8 mouse cellular contexts compared by ENCODE assay signal in genomic region chr5:111416048-111416447, GRCm38 (mm10). TPM values are rescaled to one million over a fixed set of nuclear protein-coding genes. Genes with fewer than 3 reads are reported as not detected.
DNase-seq lines count a peak whose midpoint lies in the region; ATAC-seq lines count a peak whose summit lies in the region.

No protein-coding gene starts in this region.

- no peak overlapping the region for H3K27ac ChIP-seq in kidney, embryonic 16.5 days (ENCODE audit: low read length)
- H3K27ac ChIP-seq in embryonic facial prominence, embryonic 14.5 days (replicated peaks; ENCODE audit: low read depth, low read length), result peak overlapping the region; percentile 95
- H3K27ac ChIP-seq in limb, embryonic 10.5 days, result peak overlapping the region; percentile 97
- peak overlapping the region; percentile 90 for H3K27ac ChIP-seq in stomach, embryonic 14.5 days (ENCODE audit: low read length)

- H3K9me3 ChIP-seq in kidney, embryonic 16.5 days (ENCODE audit: low read length), result no peaks in the 10 kb centered on the region
- no peaks in the 10 kb centered on the region for H3K9me3 ChIP-seq in embryonic facial prominence, embryonic 14.5 days (ENCODE audit: control insufficient read depth, low read length)
- no peaks in the 10 kb centered on the region for H3K9me3 ChIP-seq in limb, embryonic 10.5 days (replicated peaks)
- H3K9me3 ChIP-seq in stomach, embryonic 14.5 days (ENCODE audit: control insufficient read depth, low read depth, low read length), result no peaks in the 10 kb centered on the region

- peaks cover 46% of the 10 kb centered on the region for H3K4me1 ChIP-seq in kidney, embryonic 16.5 days (ENCODE audit: insufficient read depth, low read length)
- peaks cover 17% of the 10 kb centered on the region for H3K4me1 ChIP-seq in embryonic facial prominence, embryonic 14.5 days (ENCODE audit: control insufficient read depth, insufficient read depth, low read length)
- peaks cover 68% of the 10 kb centered on the region for H3K4me1 ChIP-seq in limb, embryonic 10.5 days
- H3K4me1 ChIP-seq in stomach, embryonic 14.5 days (ENCODE audit: control insufficient read depth, insufficient read depth, low read length), result peaks cover 40% of the 10 kb centered on the region; the same call in 1 of the 2 replicates

- peaks cover 73% of the 10 kb centered on the region for H3K27me3 ChIP-seq in kidney, embryonic 16.5 days (ENCODE audit: insufficient read depth, low read length)
- no peaks in the 10 kb centered on the region for H3K27me3 ChIP-seq in embryonic facial prominence, embryonic 14.5 days (replicated peaks; ENCODE audit: control insufficient read depth, insufficient read depth, low read length)
- H3K27me3 ChIP-seq in limb, embryonic 10.5 days (ENCODE audit: low read depth, poor library complexity, severe bottlenecking), result peaks cover 82% of the 10 kb centered on the region
- H3K27me3 ChIP-seq in stomach, embryonic 14.5 days (ENCODE audit: control insufficient read depth, insufficient read depth, low read length), result no peaks in the 10 kb centered on the region

- ATAC-seq in kidney, embryonic 16.5 days (ENCODE audit: low FRiP score, low TSS enrichment), result no peak
- no peak for ATAC-seq in embryonic facial prominence, embryonic 14.5 days (ENCODE audit: low read depth)
- ATAC-seq in stomach, embryonic 14.5 days (ENCODE audit: insufficient number of reproducible peaks, insufficient read depth, low FRiP score, low read depth), result no peak

- peak overlapping the region; percentile 74 for H3K4me3 ChIP-seq in kidney, embryonic 16.5 days (ENCODE audit: low read length)
- peak overlapping the region; percentile 94 for H3K4me3 ChIP-seq in embryonic facial prominence, embryonic 14.5 days (ENCODE audit: low read depth, low read length)
- peak overlapping the region; percentile 78 for H3K4me3 ChIP-seq in limb, embryonic 10.5 days
- peak overlapping the region; percentile 92 for H3K4me3 ChIP-seq in stomach, embryonic 14.5 days (ENCODE audit: low read depth, low read length)

- peak overlapping the region; percentile 77; the same call in 1 of the 2 replicates for H3K9ac ChIP-seq in kidney, embryonic 16.5 days (replicated peaks; ENCODE audit: low read length)
- peak overlapping the region; percentile 98 for H3K9ac ChIP-seq in embryonic facial prominence, embryonic 14.5 days (ENCODE audit: low read depth, low read length)
- H3K9ac ChIP-seq in stomach, embryonic 14.5 days (replicated peaks; ENCODE audit: low read depth, low read length), result peak overlapping the region; percentile 91; the same call in 1 of the 2 replicates

- H3K36me3 ChIP-seq in kidney, embryonic 16.5 days (ENCODE audit: insufficient read depth, low read length), result no peaks in the 10 kb centered on the region
- peaks cover 28% of the 10 kb centered on the region for H3K36me3 ChIP-seq in embryonic facial prominence, embryonic 14.5 days (ENCODE audit: control insufficient read depth, insufficient read depth, low read length)
- H3K36me3 ChIP-seq in limb, embryonic 10.5 days, result peaks cover 19% of the 10 kb centered on the region
- H3K36me3 ChIP-seq in stomach, embryonic 14.5 days (ENCODE audit: control insufficient read depth, insufficient read depth, low read length), result peaks cover 11% of the 10 kb centered on the region; the same call in 1 of the 2 replicates

- 2% methylated on average over 13 of the region's 13 CpGs for WGBS in kidney, embryonic 16.5 days
- WGBS in embryonic facial prominence, embryonic 14.5 days, result under 1% methylated on average over 13 of the region's 13 CpGs
- 4% methylated on average over 13 of the region's 13 CpGs for whole genome bisulfite sequencing in limb, embryonic 10.5 days
- 2% methylated on average over 13 of the region's 13 CpGs for WGBS in stomach, embryonic 14.5 days

- DNase-seq in kidney, postnatal 10 days, result no peak
- DNase-seq in embryonic facial prominence, embryonic 14.5 days (ENCODE audit: low spot score), result no peak
- DNase-seq in limb, embryonic 10.5 days (ENCODE audit: low spot score), result no peak
- DNase-seq in adrenal gland, postnatal 4 days (ENCODE audit: low spot score in 2 of 2), result no peak
- no peak for DNase-seq in B cell, adult 2 months
- DNase-seq in left cerebral cortex, adult 8-10 months (ENCODE audit: low spot score in 2 of 2), result no peak

- H3K4me2 ChIP-seq in kidney, embryonic 16.5 days (replicated peaks; ENCODE audit: low read depth, low read length), result peak overlapping the region; percentile 99
- H3K4me2 ChIP-seq in embryonic facial prominence, embryonic 14.5 days (ENCODE audit: low read depth, low read length), result peak overlapping the region; percentile 97
- H3K4me2 ChIP-seq in stomach, embryonic 14.5 days (replicated peaks; ENCODE audit: low read depth, low read length), result peak overlapping the region; percentile 92

RNA-seq across cellular contexts. Expression of gene Mn1, which starts 1.1 kb away (rescaled TPM):
- 6.9 and 7.2 TPM in 2 replicates for polyA plus RNA-seq in kidney, embryonic 16.5 days (2015; fragmentation: Nextera tagmentation; extraction: Ambion mirVana)
- polyA plus RNA-seq in embryonic facial prominence, embryonic 14.5 days (2014; fragmentation: Nextera tagmentation; extraction: Ambion mirVana), result 29.1 and 33.3 TPM in 2 replicates
- polyA plus RNA-seq in limb, embryonic 10.5 days (2016; fragmentation: Nextera tagmentation; extraction: Ambion mirVana), result 7.4 and 13.1 TPM in 2 replicates
- polyA plus RNA-seq in stomach, embryonic 14.5 days (2014; fragmentation: Nextera tagmentation; extraction: Ambion mirVana), result 17.0 and 18.1 TPM in 2 replicates
- total RNA-seq in adrenal gland, postnatal 4 days (2021), result 10 to 100 TPM in 1 of 2 experiments, 1 to 10 TPM in 1; 9.9 to 10.7 TPM
- total RNA-seq in left cerebral cortex, adult 8-10 months (2022), result 10 to 100 TPM; 52.4 to 55.5 (median 53.9) TPM
